Mouse (Mus musculus) thymus, postnatal 36 days (tissue): ENCODE data around the gene Kars.

Experiments
- DNase-seq, 2 experiments: peaks; one replicate each; pipeline ENCODE4 v3.0.0; 2022; ENCODE audit warnings: mixed read lengths in 2 of 2

The Kars gene

DNA sequence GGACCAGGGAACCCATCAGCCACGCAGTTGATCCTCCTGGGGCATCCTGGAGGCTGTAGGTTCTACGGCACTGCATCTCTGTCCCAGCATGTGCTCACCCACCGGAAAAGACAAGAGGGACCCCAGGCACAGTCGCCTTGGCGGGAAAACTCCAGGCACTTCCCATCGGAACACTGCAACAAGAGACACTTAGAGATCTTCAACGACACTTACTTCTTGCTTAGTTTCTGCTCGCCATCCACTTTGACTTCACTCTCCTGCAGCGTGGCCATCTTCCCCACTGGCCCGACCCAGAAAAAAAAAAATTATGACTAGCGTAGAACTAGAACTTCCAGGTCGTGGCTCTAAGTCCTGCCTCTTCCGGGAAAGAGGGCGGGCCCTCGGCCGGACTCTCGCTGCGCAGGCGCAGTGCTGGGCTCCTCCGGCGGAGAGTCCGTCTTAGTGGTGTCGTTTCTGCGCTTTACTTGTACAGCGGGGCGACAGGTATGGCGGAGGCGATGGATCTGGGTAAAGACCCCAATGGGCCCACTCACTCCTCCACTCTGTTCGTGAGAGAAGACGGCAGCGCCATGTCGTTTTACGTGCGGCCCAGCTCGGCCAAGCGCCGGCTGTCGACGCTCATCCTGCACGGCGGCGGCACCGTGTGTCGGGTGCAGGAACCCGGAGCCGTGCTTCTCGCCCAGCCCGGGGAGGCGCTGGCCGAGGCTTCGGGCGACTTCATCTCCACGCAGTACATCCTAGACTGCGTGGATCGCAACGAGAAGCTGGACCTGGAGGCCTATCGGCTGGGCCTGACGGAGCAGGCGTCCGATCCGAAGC is at the start of gene Kars, which contains the start of gene Terf2ip:
Kars (minus strand) TSS at position 327 of the 819 bp plus-strand sequence.
Terf2ip (plus strand) TSS at position 402 of the 819 bp plus-strand sequence.
- peak; percentile 91 for DNase-seq

DNA sequence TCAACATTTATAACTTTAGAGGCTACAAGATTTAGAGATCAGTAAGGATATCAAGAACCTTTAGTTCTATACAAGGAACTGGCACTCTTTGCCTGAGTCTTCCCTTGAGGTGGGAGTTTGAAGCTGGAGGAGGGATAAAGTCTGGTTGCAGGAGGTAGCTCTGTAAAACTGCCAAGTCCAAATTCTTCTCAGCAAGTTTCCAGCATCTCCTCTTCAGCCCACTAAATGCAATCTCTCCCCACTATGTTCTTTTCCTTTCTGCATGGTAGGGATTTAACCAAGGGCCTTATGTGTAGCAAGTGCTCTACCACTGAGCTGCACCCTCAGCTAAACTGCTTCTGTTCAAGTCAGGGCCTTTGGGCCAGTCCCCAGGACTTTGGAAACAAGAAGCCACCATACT is 43.3 kb upstream of the Kars start:
- no peak for DNase-seq

DNA sequence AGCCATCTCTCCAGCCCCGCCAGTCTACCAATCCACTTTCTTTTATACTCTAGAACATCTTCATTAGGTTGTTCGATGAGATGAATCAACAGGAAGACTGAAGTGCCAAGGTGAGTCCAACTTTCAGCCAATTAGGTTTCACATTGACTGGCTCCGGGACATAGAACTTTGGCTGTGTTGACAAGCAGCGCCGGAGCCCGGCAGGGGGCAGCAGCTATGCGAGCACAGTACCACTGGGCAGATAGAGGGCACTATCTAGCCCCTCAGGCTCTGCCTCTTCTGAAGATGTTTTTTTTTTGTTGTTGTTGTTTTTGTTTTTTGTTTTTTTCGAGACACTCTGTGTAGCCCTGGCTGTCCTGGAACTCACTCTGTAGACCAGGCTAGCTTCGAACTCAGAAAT is 40.4 kb upstream of the Kars start:
- no peak for DNase-seq

DNA sequence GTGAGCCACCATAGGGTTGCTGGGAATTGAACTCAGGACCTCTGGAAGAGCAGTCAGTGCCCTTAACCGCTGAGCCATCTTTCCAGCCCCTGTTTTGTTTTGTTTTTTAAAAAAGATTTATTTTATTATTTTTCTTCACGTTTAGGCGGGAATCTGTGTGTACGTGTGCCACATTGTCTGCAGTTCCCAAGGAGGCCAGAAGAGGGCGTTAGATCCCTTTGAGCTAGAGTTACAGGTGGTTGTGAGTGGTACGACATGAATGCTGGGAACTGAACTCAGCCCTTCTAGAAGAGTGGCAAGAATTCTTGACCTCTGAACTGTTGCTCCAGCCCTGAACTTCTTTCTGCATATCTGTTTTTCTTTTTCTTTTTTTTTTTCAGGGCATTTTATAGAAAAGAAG is 38.9 kb upstream of the Kars start:
- no peak for DNase-seq

DNA sequence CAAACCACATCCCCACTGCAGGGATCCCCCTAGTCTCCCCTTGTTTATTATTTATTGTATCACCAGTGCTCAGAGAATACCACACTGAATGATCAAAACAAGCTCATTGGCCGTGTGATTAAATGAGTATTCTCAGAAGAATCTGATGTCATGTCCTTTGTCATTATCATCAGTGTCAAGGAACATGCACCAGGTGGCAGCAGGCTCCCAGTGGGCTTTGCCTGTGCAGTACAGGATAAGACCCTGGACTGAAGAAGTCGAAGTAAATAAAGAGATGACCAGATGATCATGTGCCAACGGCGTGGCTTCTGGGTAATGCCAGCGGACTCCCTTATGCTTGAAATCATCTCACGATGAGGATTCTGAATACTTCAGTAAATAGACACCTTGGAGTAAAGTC is 37.2 kb upstream of the Kars start:
- no peak for DNase-seq

DNA sequence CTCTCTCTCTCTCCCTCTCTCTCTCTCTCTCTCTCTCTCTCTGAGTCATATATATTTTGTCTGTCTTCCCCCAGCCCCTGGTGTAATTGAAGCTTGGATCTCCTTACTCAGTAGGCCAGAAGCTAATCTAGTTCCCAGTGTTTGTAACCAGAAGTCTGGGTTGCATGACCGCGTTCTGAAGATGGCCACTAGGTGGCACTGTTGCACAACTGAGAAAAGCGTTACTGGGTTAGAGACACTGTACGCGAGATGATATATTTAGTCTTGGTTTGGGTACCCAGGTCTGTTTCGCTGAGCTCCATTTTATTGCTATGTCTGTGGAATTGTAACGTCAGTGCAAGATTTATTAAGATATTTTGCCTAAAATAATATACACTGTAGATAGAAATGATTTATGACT is 34.8 kb upstream of the Kars start:
- peak; percentile 55 to 61 for DNase-seq

DNA sequence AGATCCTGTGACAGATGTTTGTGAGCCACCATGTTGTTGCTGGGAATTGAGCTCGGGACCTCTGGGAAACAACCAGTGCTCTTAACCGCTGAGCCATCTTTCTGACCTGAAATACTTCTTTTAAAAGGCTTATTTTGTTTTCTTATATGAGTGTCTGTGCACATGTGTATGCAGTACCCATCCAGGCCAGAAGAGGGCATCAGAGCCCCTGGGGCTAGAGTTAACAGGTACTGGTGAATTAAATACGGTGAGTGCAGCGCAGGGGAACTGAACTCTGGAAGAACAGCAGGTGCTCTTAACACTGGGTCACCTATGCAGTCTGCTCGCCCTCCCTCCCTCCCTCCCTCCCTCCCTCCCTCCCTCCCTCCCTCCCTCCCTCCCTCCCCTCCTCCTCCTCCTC is 34.1 kb upstream of the Kars start:
- DNase-seq: peak in 1 of 2 experiments; percentile 13

DNA sequence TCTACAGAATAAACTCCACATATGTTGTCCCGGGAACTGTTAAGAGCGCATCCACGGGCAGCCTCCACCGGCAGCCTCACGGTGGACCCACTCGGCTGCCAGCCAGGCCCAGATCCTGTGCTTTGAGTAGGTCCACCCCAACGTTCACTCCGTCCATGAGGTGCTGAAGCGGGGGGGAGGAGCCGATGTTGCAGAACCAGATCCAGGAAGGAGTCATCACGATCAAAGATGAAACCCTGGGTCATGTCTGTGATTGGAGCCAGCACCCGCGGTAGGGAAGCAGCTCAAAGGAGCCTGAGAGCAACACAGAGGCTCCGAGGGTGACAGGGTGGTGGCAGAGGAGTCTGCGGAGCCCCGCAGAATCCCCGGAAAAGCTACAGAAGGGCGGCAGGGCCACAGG is 26.4 kb upstream of the Kars start:
- DNase-seq: no peak

DNA sequence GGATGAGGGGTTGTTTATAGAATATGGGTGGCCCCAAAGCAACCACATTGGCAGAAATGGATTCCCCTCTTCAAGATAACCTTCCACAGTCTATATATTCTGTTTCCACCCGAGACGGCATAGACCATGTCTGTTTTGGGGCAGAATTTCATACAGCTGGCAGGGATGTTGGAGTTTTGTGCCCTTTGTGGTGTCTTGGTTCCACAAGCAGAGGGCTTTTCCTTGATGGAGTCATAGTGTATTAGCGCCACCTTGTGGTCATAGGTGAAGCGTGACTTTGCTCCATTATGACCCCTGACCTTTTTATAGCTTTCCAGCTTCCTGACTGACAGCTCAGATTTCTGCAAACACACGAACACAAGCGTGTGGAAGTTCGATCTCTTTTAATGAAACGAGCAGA is 23.5 kb upstream of the Kars start:
- DNase-seq: peak in 1 of 2 experiments; percentile 15

DNA sequence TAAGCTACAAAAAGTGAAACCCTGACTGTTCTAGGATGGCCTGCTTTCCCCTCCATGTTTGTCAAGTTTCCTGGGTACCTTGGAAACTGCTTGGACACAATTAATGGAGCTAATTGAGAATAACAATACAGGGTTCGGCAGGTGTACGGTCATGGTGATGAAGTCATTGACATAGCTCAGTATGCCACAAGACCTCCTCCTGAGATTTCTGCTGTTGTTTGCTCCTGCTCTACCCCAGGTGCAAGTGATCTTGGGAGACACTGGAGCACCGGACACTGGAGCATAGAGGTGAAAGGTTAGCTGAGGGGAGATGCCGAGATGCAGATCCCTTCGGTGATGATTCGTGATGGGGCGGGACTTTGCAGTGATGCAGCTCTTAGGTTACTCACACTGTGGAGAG is 21.9 kb upstream of the Kars start:
- DNase-seq: no peak

DNA sequence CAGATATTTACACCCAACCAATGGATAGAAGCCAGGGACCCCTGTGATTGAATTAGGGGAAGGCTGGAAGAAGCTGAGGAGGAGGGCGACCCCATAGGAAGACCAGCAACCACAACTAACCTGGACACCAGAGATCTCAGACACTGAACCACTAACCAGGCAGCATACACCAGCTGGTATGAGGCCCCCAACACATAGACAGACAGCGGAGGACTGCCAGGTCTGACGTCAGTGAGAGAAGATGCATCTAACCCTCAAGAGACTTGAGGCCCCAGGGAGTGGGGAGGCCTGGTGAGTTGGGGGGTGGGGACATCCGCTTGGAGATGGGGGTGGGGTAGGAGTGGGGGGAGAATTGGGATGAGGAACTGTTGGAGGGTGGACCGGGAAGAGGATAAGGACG is 19.5 kb upstream of the Kars start:
- no peak for DNase-seq

DNA sequence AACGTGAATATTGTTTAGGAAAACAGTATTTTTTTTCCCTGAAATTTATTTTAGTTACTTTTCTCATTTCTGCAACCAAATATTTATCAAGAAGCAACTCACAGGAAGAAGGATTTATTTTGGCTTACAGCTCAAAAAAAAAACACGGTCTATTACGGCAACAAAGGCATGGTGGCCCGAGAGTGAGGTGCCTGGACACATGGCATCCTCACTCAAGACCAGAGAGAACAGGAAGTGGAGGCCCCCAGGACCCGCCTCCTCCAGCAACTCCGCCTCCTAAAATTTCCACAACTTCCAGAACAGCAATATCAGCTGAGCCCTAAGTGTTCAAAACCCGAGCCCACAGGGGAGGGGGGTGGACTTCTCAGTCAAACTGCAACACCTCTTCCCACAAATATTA is 18.3 kb upstream of the Kars start:
- DNase-seq: no peak

DNA sequence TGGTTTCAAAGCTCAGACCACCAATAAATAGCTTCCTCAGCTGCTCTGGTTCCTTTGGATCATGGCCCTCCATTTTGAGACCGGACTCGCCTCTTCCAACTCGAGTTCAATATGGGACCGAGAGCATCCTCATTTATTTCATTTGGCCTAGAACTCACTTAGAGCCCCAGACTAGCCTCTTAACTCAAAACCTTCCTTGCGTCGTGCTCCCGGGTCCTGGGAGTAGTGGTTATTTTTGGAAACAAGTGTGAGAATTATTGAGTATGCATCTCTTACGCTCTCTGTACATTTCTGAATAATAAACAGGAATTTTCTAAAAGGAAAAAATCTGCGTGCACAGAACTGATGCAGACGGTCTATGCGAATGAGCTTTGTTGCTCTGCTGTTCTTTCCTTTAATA is 3.8 kb upstream of the Kars start, which contains the start of gene Gm6793:
Gm6793 (minus strand) TSS at position 101 of the 400 bp plus-strand sequence.
- no peak for DNase-seq

DNA sequence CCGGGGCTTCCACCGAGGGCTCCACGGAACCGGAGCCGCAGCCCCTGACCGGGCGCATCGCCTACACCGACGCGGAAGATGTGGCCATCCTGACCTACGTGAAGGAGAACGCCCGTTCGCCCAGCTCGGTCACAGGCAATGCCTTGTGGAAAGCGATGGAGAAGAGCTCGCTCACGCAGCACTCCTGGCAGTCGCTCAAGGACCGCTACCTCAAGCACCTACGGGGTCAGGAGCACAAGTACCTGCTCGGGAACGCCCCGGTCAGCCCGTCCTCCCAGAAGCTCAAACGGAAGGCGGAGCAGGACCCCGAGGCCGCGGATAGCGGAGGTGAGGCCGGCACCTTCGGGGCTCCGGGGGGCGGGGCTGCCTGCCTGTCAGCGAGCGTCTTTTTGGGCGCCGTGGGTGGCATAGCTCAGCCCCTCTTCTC is 706 bp upstream of the Kars start:
- peak; percentile 57 to 66 for DNase-seq

DNA sequence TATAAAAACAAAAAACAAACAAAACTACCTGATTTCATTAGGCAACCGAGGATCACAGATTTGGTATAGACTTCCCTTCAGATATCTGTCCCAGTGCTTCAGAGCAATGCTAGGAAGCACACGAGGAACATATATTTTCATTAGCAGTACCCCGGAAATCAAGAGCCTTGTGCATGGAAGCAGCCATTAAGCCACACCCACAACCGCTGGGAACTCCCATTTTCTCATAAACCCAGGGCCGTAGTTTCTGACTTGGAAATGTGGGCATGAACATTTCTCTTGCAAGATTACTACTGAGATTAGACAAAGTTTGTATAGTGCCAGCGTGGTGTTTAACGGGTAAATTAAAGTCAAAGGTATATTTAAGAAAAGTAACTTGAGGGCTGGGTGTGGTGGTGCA is 1.6 kb downstream of the Kars start:
- DNase-seq: no peak

DNA sequence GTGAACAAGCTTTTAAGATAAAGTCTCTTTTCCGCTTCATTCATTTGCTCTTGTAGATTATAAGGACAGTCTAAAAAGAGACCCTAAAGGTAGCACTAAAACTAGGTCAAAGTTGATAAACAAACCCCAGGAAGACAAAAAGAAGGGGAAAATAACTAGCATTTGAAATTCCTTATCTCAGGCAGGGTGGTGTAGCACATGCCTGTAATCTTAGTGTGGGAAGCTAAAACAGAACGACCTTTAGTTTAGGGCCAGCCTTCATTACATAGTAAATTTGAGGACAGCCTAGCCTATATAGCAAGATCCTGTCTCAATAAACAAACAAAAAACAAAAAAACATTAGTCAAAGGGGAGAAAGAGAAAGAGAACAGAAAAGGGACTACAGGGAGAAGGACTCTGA is 3.5 kb downstream of the Kars start:
- DNase-seq: no peak

DNA sequence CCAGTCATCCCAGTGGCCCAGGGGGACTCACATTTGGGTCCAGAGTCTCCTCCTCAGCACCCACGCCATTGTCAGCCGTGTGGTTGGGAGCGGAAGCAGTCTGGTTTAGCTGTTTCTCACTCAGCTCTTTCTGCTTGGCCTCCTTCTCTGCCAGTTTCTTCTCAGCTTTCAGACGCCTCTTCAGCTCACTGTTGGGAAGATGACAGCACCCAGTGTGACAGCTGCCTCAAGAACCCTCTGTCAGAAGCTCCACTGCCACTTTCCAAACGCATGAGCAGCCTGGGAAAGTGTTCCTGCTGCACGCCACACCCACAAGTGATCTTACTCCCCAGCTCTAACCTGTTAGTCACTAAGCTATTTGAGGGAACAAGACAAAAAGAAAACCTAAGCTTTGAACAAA is 5.5 kb downstream of the Kars start:
- no peak for DNase-seq

DNA sequence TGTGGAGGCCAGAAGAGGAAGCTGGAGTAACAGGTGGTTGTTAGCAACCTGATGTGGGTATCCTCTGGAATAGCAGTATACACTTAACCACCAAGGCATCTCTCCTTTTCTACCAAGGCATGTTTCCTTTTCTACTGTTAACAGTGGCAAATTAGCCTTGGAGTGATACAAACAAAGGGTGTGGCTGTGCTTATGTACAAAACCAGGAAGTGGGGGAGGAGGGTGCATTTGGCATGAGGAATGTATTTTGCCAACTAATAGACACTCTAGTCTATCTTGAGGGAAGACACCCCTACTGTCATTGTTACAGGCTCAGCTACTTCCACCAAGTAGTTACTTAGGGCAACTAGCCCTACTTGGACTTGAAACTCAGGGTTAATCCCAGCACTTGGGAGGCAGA is 6.4 kb downstream of the Kars start:
- no peak for DNase-seq

DNA sequence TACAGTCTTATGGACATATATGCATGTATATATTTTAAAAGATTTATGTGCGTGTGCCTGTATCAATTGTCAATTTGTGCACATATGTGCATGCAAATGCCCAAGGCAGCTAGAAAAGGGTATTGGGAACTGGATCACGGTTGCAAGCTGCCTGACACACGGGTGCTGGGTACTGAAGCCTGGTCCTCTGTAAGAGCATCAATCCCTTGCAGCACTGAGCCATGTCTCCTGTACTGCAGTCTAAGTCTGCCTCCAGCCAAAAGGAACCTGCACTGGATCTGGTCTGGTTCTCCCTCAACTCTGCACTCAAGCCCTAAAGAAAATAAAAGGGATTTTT is 18.5 kb downstream of the Kars start:
- no peak for DNase-seq

DNA sequence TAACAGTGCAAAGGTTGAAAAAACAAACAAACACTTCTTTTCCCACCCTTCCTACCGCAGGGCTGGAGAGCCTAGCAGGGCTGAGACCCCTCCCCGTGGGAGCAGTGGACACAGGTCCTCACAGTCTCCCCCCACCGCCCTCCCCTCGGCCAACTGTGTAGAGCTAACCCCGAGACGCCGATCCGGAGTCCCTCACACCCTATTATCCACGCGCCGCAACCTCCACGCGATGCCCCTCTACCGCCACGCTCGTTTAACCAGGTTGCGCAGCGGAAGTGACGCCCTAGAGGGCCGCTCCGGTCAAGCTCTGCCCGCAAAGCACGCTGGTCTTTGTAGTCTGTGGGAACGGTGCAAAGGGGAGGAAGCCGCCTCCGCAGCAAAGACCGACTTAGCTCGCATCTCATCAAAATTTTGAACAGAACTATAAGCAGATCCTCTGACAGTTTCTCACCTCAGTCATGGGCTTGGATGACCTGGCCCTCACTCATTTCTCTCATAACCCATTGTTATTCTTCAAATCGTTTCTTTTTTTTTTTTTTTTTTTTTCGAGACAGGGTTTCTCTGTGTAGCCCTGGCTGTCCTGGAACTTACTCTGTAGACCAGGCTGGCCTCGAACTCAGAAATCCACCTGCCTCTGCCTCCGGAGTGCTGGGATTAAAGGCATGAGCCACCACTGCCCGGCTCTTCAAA is 19.0 kb downstream of the Kars start, which contains the start of gene Adat1:
Adat1 (minus strand) TSS at position 290 of the 690 bp plus-strand sequence.
- DNase-seq: peak; percentile 81 to 86

DNA sequence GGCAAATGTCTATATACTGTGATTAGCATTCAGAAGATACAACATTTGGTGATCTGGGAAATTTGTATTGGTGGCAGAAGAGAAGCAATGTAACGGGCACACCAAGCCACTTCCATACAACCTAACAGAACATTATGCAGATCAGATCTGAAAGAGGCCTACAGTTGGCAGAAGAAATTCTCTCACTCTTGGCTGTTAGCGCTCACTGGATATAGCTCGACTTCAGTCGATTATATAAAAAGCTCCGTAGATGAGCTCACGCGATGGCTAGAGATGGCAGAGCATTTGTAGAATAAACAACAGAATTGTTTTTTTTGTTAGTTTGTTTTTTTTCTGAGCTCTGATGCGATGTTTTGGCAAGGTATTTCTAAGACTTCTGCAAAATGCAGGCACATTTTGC is 19.8 kb downstream of the Kars start:
- DNase-seq: no peak

DNA sequence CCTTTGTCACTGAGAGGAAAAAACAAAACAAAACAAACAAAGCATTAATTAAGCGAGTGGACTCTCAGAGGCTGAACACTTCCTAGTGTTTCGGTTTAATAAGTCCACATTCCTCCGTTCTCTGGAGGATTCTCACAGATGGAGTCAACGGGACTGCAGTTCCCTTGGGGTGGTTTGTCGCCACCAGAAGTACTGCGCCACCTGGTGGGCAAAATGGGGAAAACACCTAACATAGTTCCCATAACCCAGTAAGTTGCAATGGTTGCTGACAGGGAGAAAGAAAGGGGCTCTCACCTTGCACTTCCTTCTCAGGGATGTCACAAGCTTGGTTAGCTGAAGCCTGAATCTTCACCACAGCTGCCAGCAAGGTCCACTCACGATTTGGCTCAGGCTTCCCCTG is 21.2 kb downstream of the Kars start:
- peak; percentile 60 to 68 for DNase-seq

DNA sequence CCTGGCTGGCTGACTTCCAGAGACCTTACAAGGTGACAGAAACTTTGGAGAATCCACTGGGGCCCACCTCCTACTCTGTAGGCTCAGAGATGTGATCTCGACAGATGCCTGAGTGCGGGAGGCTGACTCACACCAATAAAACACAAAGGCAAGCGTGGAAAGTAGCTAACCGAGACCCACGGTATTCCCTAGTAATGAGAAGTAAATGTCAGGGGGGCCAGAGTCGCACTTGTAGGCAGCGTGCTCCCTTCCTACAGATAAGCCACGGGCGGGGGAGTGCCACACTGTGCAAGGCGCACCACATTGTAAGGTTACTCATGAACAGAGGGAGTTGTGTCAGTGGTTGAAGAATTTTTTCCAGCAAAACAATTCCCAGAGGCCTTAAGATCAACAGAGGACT is 26.6 kb downstream of the Kars start:
- no peak for DNase-seq

DNA sequence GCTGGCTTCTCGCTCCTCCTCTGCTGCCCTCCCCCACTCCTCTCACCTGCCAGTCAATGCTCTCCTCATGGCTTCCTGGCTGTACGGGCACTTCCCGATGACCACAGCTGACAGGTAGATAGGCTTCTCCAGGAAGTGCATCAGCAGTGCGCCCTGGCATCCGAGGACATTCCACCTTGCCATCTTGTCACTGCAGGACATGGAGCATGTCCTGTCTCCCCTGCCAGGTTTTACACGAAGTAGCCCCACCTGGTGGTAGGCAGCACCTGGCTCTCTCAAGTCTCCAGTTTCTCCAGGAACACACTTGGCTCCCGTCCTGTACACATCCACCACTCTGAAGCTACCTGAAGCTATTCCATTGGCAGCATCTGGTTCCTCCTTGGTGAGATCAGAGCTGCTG is 29.0 kb downstream of the Kars start:
- peak; percentile 36 to 38 for DNase-seq
